Mouse (Mus musculus): ENCODE data around the gene Pnma1. TPM values are rescaled to one million over a fixed set of nuclear protein-coding genes. Genes with fewer than 3 reads are reported as not detected.
A peak's percentile ranks its signal among the peaks of the same experiment; 100 is the strongest.

The Pnma1 gene
- under 1 TPM in 1 of 2 experiments, not detected in 1; 0.22 TPM for total RNA-seq (2021)
- long read RNA-seq, experiment 1: 0 reads
- long read RNA-seq, experiment 2: 0 reads

DNA sequence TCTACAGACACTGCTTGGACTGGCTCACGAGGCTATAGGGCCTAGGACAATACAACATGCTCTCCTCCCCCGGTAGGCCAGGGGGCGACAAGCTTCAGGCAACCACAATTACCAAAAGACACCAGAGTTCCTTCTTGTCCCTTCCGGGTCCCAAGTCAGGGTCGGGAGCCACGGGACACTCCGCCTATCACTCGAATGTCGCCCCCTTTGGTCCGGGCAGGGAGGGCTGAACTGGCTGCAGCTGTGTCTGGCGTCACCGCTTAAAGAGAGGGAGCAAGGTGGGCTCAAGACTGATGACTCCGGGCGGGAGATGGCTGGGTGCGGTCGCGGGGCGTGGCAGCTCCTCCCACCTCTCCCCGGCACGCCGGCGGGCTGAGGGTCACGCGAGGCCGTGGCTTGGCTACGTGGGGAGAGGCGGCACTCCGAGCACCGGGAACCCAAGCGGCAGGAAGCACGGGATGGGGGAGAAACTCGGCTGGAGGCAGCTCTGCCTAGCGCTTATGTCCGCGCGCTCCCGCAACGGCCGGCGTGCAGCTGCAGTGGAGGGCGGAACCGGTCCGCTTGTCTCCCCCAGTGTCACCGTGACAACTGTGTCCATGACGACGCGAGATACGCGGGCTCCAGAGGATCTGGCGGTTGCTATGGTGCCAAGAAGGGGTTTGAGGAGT is at the start of gene Pnma1:
Pnma1 (minus strand) TSS at position 536 of the 668 bp plus-strand sequence.
- DNase-seq: peak; percentile 76 to 80

DNA sequence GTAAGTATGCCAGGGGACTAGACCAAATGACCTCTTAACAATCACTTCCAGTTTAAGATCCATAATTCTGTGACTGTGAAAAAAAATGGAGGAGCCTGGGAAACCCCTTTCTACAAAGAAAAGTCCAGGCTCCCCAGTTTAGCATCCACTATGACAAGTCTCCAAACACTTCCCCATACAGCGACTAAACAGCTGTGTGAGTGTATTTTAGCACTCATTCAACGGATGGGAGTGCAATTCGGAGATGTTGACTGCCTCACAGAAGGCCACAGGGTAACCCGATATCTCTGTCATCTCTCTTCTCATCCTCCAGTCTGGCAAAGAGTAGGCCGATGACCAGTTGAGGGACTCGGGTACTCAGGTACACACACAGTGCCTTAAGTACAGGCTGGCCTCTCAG is 46.9 kb upstream of the Pnma1 start:
- no peak for DNase-seq

DNA sequence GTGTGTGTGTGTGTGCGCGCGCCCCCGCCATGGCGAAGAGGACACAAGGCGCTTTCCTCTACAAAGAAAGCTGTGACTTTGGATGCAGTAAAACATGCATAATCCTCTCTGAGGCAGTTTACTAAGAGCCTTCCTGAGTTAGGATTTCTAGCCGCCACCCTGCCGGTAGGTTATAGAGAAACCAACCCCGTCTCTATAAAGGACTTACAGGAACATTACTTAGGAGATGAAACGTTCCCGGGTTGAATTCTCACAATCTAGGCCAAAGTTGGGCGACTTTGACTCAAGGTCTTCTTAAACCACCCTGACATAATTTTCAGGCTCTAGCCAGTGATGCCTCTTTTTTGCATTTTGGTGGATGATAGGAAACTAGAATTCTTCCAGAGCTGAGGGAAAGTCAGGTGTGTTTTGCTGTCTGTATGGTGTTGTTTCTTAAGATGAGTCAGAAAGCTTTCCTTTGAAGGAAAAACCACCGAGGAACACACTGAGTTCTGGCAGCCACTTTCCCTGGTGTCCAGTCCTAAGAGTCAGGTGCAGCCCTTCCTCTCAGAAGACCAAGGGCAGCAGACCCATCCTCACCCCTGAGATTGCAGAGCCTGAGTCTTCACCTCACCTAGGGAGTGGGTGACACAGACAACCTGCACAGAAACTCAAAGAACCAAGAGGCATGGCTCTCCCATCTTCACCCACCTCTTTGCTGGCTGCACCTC is 46.3 kb upstream of the Pnma1 start:
- no peak for DNase-seq

DNA sequence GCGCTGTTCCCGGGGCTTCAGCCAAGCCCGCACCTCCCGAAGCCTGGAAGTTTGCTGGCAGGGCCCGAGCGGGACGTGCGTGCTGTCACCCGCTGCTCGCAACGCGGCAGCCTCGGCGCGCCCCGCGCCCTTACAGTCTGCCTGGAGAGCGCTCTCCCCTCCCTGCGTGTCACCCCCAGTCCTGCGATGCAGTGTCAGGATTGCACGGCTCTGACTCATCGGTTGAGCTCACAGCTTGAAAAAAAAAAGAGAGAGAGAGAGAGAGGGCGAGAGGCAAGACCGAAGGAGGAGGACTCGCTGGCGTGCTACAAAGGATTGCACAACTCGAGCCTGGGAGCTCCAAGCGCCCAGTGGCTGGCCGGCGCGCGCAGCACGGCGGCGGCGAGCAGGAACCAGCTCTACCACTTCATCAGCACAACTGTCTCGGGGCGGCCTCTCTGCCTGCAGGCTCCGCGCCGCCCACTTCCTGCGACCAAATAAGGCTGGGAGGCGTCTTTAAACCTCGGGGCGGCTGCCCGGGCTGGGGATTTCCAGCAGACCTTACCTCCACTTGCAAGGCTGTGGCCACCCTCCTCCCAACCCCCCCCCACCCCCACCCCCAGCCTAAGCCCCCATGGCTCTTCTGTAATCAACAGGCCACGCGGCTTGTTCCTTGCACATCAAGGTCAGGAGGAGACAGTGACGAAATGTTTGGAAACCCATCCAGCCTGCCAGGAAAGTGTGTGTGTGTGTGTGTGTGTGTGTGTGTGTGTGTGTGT is 45.5 kb upstream of the Pnma1 start:
- DNase-seq: peak; percentile 95 to 98

DNA sequence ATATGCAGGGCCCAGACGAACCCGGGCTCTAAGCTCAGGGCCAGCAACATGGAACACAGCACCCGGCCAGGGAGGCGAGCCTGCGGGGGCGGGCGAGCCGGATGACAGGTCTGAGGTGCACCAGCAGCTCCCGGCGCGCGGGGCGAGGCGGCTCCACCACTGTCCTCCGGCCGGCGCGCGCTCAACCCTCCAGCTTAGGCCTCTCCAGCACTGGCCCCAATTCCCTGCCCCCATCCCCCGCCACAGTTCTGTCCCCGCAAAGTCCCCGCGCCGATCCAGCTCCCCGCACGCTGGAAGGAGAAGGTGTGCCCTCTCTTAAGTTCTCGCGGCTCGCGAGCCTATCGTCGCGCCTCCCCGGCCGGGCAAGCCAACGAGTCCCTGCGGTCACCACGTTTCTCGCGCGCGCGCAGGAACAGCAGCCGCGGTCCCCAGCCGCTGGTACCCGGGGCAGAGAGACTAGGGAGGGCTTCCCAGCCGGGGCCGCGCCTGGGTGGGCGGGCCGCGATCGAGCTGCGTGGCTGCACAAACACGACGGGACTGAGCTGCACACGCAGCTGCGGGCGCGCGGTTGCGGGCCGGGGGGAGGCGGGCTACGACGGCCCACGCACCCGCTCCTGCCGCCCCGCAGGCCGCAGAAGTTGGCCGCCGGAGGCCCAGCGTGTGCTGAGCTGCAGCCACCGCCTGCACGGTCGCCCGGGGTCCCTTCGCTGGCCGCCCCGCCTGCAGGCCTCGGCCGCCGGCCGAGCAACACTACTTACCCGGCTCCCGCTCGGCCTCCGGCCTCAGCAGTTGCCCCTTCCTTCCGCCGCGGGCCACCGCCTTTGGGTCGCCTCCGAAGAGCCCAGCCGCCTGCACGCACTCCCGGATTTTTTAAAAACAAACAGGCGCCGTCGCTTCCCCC is 44.7 kb upstream of the Pnma1 start:
- DNase-seq: peak; percentile 73 to 77

DNA sequence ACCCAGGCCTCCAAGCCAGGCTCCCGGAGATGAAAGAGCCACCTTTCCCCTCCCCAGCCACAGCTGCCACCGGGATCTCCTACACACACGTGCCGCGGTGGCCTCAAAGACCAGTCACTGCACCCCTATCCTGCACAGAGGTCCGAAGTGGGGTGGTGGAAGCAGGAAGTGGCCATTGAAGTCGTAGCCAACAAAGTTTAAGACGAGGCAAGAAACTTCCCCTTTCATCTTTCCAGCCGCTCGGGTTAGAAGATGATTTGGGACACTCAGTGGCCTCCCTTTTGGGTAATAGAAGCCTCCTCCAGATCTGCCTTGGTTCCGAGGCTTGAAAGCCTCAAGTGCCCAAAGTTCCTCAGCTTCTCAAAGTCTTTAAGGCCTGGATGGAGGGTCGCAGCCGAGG is 44.0 kb upstream of the Pnma1 start:
- DNase-seq: no peak

DNA sequence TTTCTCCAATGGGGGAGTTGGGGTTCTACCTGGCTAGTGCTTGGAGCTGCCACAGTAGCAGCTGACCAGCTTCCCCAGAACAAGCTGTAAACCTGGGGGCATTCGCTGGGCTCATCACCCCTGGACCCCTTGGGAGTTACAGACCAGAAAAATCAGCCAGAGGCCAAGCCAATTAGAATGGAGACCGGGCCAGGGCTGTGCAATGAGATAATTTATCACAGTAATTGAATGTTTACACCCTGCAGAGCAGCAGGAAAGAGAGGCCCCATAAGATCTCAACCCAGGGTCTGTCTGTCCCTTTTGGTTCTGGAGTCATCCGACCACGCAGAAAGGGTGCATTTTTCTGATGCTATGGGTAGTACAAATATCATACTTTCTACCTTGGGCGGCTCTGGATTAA is 43.5 kb upstream of the Pnma1 start:
- no peak for DNase-seq

DNA sequence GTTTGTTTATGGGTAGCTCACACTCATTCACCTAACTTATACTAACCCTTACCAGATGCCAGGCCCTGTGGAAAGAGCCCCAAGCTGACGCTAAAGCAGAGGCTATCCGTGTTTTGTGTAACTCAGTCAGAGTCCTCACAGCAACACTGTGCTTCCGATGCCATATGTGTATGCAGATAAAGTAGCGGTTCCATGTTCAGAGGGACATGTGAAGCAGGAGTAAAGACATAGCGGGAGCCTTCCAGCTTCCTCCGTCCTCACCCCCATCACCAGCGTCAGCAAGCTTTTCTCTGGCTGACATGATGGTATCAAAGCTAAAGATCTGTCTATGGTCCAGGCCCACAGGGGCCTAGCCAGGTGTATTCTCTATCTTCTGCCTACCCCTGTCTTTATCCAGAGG is 42.9 kb upstream of the Pnma1 start:
- no peak for DNase-seq

DNA sequence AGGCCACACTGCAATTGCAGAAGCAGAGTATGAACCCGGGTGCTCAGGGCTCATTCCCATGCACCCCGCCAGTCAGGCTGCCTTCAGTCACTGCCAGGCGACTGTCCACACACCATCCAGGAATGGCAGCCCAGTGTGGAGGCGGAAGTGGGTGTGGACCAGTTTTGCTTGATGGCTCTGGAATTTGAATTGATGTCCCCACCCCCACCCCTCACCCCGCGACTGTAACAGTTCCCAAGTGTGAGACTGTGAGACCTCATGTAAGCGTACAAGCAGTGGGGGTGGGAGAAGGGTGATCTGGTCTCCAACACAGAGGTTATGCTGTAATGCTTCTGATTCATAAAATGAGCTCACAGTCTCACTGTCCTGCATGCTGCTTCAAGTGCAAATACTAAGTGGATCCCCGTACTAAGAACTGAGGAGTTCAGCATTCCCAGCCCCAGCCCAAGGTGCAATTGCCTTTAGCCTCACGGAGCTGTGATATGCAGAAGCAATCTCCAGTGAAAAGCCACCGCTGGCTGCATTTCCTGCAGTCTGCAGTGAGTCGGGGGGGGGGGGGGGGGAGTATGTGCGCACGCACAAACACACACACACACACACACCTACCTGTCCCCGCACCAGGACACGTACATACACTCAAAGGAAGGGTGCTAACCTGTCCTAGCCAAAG is 42.0 kb upstream of the Pnma1 start:
- DNase-seq: peak in 1 of 2 experiments; percentile 61

DNA sequence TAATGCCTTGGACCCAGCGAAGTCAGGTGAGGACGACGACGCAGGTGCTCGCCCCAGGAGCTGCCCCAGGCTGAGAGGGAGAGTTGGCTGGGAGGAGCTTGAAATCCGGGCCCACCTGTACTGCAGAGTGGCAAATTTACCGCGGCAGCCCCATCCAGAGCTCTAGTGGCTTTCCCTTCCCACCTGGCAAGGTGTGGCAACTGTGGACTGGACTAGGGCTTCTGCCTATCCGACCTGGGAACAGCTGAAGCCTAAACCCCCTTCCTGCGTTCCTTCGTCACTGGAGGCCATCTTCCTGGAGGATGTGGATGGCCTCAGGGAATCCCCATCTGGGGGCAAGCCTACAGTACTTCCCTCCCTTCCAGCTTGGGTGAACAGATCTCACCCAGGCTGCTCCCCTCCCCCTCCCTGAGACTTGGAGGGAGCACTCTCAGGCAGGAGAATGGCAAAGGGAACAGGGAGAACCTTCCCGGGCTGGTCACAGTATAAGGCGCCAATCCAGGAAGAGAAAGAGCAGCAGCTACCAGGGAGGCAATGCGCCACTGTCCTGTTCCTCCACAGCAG is 40.7 kb upstream of the Pnma1 start:
- no peak for DNase-seq

DNA sequence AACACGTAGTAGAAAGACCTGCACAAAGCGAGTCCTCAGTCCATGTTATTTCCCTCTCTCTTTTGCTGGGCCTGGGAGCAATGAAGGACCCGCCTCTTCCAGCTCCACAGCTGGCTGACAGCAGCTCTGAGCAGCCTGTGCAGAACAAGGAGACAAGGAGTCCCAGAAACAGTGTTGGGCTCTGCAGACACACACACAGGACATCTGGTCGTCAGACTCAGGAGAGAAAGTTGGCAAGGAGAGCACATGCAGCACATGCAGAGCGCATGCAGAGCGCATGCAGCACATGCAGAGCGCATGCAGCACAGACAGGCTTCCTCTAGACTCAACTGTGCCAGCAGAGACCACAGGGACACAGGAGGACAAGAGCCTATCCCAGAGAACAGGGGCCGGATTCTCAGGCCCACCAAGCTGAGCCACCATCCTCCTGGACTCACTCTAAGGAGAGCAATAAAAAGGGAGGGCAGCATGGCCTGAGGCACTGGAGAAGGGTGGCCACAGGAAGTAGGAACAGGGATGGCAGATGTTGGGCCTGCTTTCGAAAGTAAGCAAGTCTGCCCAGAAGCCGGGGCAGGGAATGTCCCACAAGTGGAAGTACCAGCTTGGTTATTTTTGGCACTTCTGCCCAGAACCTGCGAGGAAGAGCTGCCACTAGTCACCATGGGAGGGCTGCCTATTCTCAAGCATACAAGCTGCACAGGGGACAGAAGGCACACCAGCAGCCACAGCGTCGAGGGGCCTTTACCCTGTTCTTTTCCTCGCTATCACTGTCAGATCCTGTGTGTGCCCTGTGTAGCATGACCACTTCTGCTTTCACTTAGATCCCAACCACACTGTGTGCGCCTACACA is 39.7 kb upstream of the Pnma1 start:
- DNase-seq: peak; percentile 67 to 83

DNA sequence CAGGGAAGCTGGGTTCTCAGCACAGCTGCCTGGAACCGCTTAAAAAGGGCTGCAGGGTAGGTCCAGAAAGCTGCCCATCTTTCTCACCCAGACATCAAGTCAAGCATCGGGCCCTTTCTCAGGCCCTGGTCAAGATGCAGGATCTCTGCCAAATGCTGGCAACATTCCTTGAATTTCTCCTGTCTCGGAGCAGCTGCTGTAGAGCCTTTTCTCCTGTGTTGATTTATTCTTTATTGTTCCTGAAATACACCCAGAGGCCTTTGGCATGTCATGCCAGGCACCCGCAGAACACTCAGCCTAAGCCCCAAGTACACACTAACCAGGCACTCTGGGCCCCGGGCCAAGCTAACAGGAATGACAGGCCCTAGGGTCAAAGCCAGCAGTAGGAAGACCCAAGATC is 38.7 kb upstream of the Pnma1 start:
- DNase-seq: peak in 1 of 2 experiments; percentile 66

DNA sequence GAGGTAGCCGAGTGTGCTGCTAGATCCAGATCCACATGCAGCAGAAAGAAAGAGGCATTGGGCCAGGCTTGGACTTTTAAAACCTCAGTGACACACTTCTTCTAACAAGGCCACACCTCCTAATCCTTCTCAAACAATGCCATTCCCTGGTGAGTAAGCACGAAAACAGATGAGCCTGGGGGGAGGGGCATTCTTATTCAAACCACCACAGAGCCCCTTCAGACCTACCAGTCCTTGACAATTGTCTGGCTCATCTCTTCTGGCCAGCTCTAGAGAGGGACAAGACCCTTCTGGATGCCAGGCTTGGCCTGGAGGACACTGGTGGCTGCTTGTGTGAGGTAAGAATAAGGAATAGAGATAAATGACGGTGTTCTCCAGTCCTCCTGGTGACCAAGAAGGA is 38.2 kb upstream of the Pnma1 start:
- no peak for DNase-seq

DNA sequence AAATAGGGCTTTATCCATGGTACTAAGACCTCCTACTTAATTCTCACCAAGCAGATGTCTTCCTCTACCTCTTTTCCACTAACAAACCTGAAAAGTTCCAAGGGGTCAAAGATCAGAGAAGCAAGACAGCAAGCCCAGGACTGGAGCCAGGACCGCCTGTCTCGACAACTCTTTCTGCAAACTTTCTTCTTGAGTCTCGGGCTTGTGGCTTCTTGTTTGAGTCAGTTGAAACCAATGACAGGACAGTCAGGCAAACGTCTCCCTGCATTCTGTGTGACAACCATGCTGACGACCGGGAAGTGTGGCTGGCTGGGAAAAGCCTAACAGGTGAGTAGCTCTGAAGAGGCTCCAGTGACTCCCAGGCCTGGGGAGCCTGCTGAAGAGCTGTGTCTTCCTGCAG is 37.3 kb upstream of the Pnma1 start:
- no peak for DNase-seq

DNA sequence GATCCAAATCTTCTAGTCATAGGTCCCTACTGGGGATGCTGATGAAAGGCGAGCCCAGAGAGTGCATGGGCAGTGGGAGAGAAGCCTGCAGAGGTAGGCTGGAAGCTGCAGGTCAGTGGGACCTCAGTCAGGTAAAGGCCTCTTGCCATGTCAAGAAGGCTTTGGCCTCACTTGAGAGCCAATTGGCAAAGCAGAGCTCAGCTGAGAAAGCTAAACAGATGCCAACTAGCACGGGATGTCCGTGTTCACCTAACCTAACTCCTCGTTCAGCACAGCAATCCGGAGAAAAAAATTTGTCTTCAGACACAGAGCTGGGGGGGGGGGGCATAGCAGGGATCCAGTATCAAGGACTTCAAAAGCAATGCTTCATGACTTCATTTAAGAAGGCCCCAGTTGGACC is 36.7 kb upstream of the Pnma1 start:
- DNase-seq: no peak

DNA sequence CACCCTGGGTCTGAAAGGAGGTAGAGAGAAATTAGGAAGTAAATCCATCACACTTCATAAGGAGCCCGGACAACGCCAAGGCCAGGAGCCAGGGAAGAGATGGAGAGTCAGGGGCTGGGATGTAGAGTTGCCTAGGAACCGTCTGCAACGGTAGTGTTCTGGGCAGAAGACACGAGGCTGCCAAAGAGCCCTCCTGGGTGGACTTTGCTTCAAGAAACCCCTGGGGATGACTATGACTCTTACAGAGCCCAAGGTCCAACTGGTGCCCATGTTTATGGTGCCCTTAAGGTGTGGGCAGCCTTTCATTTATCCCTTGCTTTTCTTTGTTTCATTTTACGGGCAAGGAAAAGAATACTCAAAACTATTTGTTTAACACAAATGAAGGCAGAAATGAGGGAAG is 33.7 kb upstream of the Pnma1 start:
- no peak for DNase-seq

DNA sequence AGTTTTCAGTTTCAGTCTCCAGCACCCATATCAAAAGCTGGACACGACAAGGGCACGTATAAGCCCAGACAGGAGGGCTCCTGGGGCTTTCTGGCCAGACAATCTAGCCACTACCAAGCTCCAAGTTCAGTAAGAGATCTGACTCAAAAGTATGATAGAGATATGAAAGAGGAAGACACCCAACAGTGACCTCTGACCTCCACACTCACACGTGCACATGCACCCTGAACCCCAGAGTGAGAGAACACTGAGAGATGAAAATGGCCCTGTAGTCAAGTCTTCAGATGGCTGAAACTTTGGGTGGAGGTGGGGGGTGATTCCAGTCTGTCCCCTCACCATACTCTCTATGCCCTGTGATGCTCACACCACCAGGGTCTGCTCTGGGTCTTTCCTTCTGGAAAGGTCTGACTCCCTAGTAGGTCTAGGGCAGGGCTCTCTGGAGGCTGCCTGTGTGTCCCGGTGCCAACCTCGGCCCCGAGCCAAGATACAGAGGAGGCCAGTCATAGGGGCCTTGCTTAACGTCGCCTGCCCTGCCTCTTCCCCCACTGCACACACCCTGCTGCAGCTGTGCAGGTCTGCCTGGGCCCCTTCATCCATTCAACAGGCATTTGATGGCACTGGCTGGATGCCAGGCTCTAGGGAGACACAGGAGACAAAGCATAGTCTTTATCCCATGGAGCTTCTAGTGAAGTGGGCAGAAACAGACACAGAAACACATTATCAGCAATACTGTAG is 32.6 kb upstream of the Pnma1 start:
- peak; percentile 84 for DNase-seq

DNA sequence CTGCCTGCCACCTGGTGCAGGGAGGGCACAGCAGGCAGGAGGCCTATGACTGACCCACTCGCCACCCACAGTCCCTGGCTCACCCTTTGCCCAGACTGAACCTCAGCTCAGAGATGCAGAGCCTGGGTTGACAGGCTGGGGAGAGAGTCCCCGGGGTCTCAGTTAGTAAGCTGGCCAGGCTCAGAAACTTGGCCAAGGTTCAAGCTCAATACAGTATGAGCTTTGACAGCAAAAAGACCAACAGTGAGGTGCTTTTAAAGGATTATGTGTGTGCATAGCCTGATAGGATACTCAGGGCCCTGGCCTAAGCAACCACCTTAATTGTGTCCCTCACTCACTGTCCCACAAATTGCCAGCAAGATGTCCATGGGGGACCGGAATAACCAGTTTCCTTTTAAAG is 31.8 kb upstream of the Pnma1 start:
- DNase-seq: no peak

DNA sequence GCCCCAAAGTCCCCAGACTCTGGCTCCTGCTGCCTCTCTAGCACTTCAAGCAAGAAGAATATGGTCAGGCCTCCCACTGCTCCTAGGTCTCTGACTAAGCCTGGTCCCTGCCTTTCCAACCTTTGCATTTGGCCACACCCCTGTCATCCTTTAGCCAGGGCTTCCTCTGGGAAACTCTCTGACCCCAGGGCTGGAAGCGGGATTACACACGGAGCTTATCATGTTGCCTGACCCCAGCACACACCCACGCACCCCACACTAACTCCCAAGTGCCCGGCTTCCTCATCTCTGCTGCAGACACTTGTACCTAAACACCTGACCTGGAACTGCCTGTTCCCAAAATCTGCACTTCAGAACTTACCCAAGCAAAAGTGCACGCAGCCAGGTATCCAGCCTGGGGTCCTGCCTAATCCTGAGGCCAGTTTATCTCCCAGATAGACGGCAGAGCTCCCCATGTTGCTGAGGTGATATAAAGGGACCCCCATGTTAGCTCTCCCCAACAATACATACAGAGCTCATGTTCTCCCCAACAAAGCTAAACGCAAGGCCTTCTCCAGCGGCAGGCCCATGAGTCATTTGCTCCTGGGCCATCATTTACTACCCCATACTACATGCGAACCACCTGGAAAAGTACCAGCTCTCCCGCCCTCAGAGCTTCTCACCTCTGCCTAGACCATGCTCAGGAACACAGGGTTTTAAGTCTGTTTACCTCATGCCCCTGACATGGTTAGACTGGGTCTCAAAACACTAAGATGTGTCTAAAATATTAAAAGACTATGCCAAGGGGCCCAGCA is 30.6 kb upstream of the Pnma1 start:
- DNase-seq: no peak

Measured in heart, adult 18-20 months (tissue).